ENCODE assay signal across 27 mouse cellular contexts in genomic region chr2:11635035-11635434, GRCm38 (mm10). TPM values are rescaled to one million over a fixed set of nuclear protein-coding genes. Genes with fewer than 3 reads are reported as not detected.
DNase-seq lines count a peak whose midpoint lies in the region; ATAC-seq and TF ChIP-seq lines count a peak whose summit lies in the region.
"Had no signal": no experiment of that assay in that cellular context is flagged by ENCODE, and none has a peak within 500 bp of the region (broad histone marks: within the 10 kb centered on the region; RNA-seq: fewer than 3 reads in every experiment).

No protein-coding gene starts in this region.

- H3K27ac ChIP-seq in heart, postnatal 0 days (ENCODE audit: low read depth), result peak overlapping the region; percentile 11; the same call in 1 of the 2 replicates
- H3K27ac ChIP-seq: embryonic facial prominence, embryonic 15.5 days; forebrain, embryonic 10.5 days; gastrocnemius, adult 2 months; heart, embryonic 13.5 days; hindbrain, embryonic 12.5 days had no signal

- H3K27me3 ChIP-seq in heart, postnatal 0 days (ENCODE audit: control insufficient read depth, insufficient read depth, low read length), result no peaks in the 10 kb centered on the region
- H3K27me3 ChIP-seq: embryonic facial prominence, embryonic 15.5 days; heart, embryonic 13.5 days; hindbrain, embryonic 12.5 days had no signal

- no peak overlapping the region for H3K4me2 ChIP-seq in heart, postnatal 0 days (ENCODE audit: low read depth, low read length)
- H3K4me2 ChIP-seq: embryonic facial prominence, embryonic 15.5 days; heart, embryonic 13.5 days; hindbrain, embryonic 12.5 days had no signal

- no peak for ATAC-seq in heart, postnatal 0 days (ENCODE audit: insufficient read depth, low read depth)
- ATAC-seq: forebrain, embryonic 14.5 days; hindbrain, embryonic 16.5 days had no signal

- WGBS in heart, postnatal 0 days, result 74% methylated on average over 6 of the region's 6 CpGs

- H3K4me1 ChIP-seq in heart, postnatal 0 days (ENCODE audit: control insufficient read depth, insufficient read depth), result no peaks in the 10 kb centered on the region
- H3K4me1 ChIP-seq: embryonic facial prominence, embryonic 15.5 days; forebrain, embryonic 10.5 days; heart, embryonic 13.5 days; hindbrain, embryonic 12.5 days had no signal

- DNase-seq in heart, postnatal 0 days (ENCODE audit: low spot score), result no peak
- no peak for DNase-seq in heart, adult 9 months (ENCODE audit: low spot score in 2 of 2)
- DNase-seq in thymus, postnatal 0 days (ENCODE audit: low spot score), result peak; percentile 54
- DNase-seq in thymus, postnatal 4 days, result no peak
- DNase-seq in induced T-regulatory cell, adult 2 months (ENCODE audit: low read depth), result peak; percentile 76
- DNase-seq in urinary bladder, postnatal 10 days (ENCODE audit: low spot score), result no peak
- DNase-seq in layer of hippocampus, postnatal 10 days (ENCODE audit: low spot score in 2 of 2), result no peak
- DNase-seq: adrenal gland, postnatal 25 days; cerebellum, adult 2 months; cerebellum, postnatal 10 days; embryo, embryonic 11 days; gastrocnemius, adult 2 months; gastrocnemius, postnatal 25 days; heart, postnatal 10 days; heart, postnatal 4 days had no signal

- no peak for TF ChIP-seq CTCF in heart, postnatal 0 days (IDR thresholded peaks at IDR 0.05; ENCODE audit: low read depth)

- H3K36me3 ChIP-seq in heart, postnatal 0 days (replicated peaks; ENCODE audit: control insufficient read depth, insufficient read depth, low read length), result no peaks in the 10 kb centered on the region
- H3K36me3 ChIP-seq: embryonic facial prominence, embryonic 15.5 days; forebrain, embryonic 10.5 days; G1E; heart, embryonic 13.5 days; hindbrain, embryonic 12.5 days had no signal

- H3K9me3 ChIP-seq in heart, postnatal 0 days (replicated peaks; ENCODE audit: control insufficient read depth, low read length), result no peaks in the 10 kb centered on the region
- H3K9me3 ChIP-seq: embryonic facial prominence, embryonic 15.5 days; forebrain, embryonic 10.5 days; G1E; heart, embryonic 13.5 days; hindbrain, embryonic 12.5 days had no signal

- H3K9ac ChIP-seq in heart, postnatal 0 days (replicated peaks; ENCODE audit: low read depth, low read length), result no peak overlapping the region
- H3K9ac ChIP-seq: embryonic facial prominence, embryonic 15.5 days; heart, embryonic 13.5 days; hindbrain, embryonic 12.5 days had no signal

- no peak overlapping the region for H3K4me3 ChIP-seq in heart, postnatal 0 days (ENCODE audit: low read depth, low read length)
- H3K4me3 ChIP-seq: embryonic facial prominence, embryonic 15.5 days; erythroblast, embryonic 14.5 days; forebrain, embryonic 10.5 days; gastrocnemius, adult 2 months; heart, embryonic 13.5 days; hindbrain, embryonic 12.5 days had no signal

- no peak for TF ChIP-seq EP300 in heart, postnatal 0 days (IDR thresholded peaks at IDR 0.05; ENCODE audit: low read depth)

RNA-seq across cellular contexts. Expression of gene Il2ra, which starts 7.6 kb away (rescaled TPM):
- 0.50 TPM in 1 of 2 replicates, not detected in the other for total RNA-seq in heart, postnatal 0 days (2014; rRNA removed; ENCODE audit: low replicate concordance)
- polyA plus RNA-seq in heart, postnatal 0 days (2015; fragmentation: Nextera tagmentation; extraction: Ambion mirVana), result not detected in 2 replicates
- 46.0 and 51.1 TPM in 2 replicates for polyA plus RNA-seq in thymus, postnatal 0 days (2015; fragmentation: Nextera tagmentation; extraction: Ambion mirVana)
- not detected for total RNA-seq in layer of hippocampus, postnatal 10 days (2021)
- total RNA-seq: granulocyte monocyte progenitor cell, adult 5-6 weeks; heart, postnatal 4 days had no signal
- polyA plus RNA-seq: embryonic facial prominence, embryonic 11.5 days; embryonic facial prominence, embryonic 15.5 days; forebrain, embryonic 10.5 days; forebrain, embryonic 14.5 days; G1E; hindbrain, embryonic 12.5 days had no signal

RNA-seq across cellular contexts. Expression of gene Gm17490, which starts 9.0 kb away (rescaled TPM):
- not detected in 2 replicates for total RNA-seq in heart, postnatal 0 days (2014; rRNA removed; ENCODE audit: low replicate concordance)
- not detected in 2 replicates for polyA plus RNA-seq in heart, postnatal 0 days (2015; fragmentation: Nextera tagmentation; extraction: Ambion mirVana)
- not detected in 2 replicates for polyA plus RNA-seq in thymus, postnatal 0 days (2015; fragmentation: Nextera tagmentation; extraction: Ambion mirVana)
- total RNA-seq in layer of hippocampus, postnatal 10 days (2021), result not detected
- total RNA-seq: adrenal gland, adult 18-20 months; adrenal gland, postnatal 25 days; G1E; gastrocnemius, adult 2 months; gastrocnemius, postnatal 25 days; granulocyte monocyte progenitor cell, adult 5-6 weeks; heart, adult 8-10 months; heart, postnatal 10 days; heart, postnatal 4 days had no signal
- polyA plus RNA-seq: cerebellum, adult 2 months; embryonic facial prominence, embryonic 11.5 days; embryonic facial prominence, embryonic 15.5 days; erythroblast, embryonic 14.5 days; forebrain, embryonic 10.5 days; forebrain, embryonic 14.5 days; G1E; heart, embryonic 13.5 days; hindbrain, embryonic 12.5 days; hindbrain, embryonic 16.5 days had no signal

RNA-seq across cellular contexts. Expression of gene Rbm17, which starts 31.1 kb away (rescaled TPM):
- total RNA-seq in heart, postnatal 0 days (2014; rRNA removed; ENCODE audit: low replicate concordance), result 28.5 and 42.7 TPM in 2 replicates
- polyA plus RNA-seq in heart, postnatal 0 days (2015; fragmentation: Nextera tagmentation; extraction: Ambion mirVana), result 58.3 and 61.0 TPM in 2 replicates
- polyA plus RNA-seq in thymus, postnatal 0 days (2015; fragmentation: Nextera tagmentation; extraction: Ambion mirVana), result 188 and 189 TPM in 2 replicates
- 100 to 1,000 TPM; 103 to 106 TPM for total RNA-seq in layer of hippocampus, postnatal 10 days (2021)

Comparison
In these comparisons a context has a peak if more than half of its experiments do, and no peak if none do; other contexts are left out.
1. DNase-seq: peak in thymus, postnatal 0 days (single experiment) and induced T-regulatory cell, adult 2 months (single experiment); none in heart, postnatal 0 days (single experiment), heart, adult 9 months (0 of 2), thymus, postnatal 4 days (single experiment), urinary bladder, postnatal 10 days (single experiment) and layer of hippocampus, postnatal 10 days (0 of 2).